Mouse (Mus musculus) midbrain, postnatal 0 days (tissue): ENCODE measurements at regions not wholly inside any gene's neighbourhood (a gene's known extent, or its start where the extent isn't known, plus 50 kb on each side); places are given as distances from the start of the nearest gene placed in this dataset.
"Not testable (repeated sequence)": the region's sequence is repeated elsewhere in the genome, so short reads cannot be mapped to it uniquely, and the experiment has no call there.

Experiments used
- ATAC-seq: fragments of 200-750 bp; cut with Nextera tagmentation; 2 replicates; pipeline ENCODE4 v1.8.0; 2017; ENCODE audit warnings: moderate number of reproducible peaks, mild to moderate bottlenecking, moderate TSS enrichment, moderate library complexity; ENCODE audit not compliant: low FRiP score
- DNase-seq: peaks from one replicate; pipeline ENCODE4 v3.0.0-alpha.2; 2015; ENCODE audit warnings: low spot score
- H3K27ac ChIP-seq: fragments of 300-500 bp; sonication (generic); 2 replicates; pipeline ENCODE4 v1.5.1; 2014; ENCODE audit warnings: low read depth, mild to moderate bottlenecking, low read length, mixed read lengths
- H3K27me3 ChIP-seq: fragments of 300-500 bp; sonication (generic); 2 replicates; pipeline ENCODE4 v1.6.1; 2014; ENCODE audit warnings: low read length, control low read depth, mixed read lengths; ENCODE audit not compliant: insufficient read depth
- H3K36me3 ChIP-seq: fragments of 300-500 bp; sonication (generic); 2 replicates; pipeline ENCODE4 v1.6.1; 2014; ENCODE audit warnings: low read length, control low read depth, mixed read lengths; ENCODE audit not compliant: insufficient read depth
- H3K4me1 ChIP-seq: fragments of 300-500 bp; sonication (generic); 2 replicates; pipeline ENCODE4 v1.6.1; 2014; ENCODE audit warnings: mild to moderate bottlenecking, control low read depth, antibody characterized with exemption, low read length, mixed read lengths; ENCODE audit not compliant: insufficient read depth
- H3K4me2 ChIP-seq: fragments of 300-500 bp; sonication (generic); 2 replicates; pipeline ENCODE4 v1.6.1; 2014; ENCODE audit warnings: low read depth, mild to moderate bottlenecking, low read length, mixed read lengths; ENCODE audit not compliant: poor library complexity, severe bottlenecking
- H3K4me3 ChIP-seq: fragments of 300-500 bp; sonication (generic); 2 replicates; pipeline ENCODE4 v1.5.1; 2014; ENCODE audit warnings: low read depth, mild to moderate bottlenecking, low read length, moderate library complexity
- H3K9ac ChIP-seq: fragments of 300-500 bp; sonication (generic); replicated peaks from 2 replicates; pipeline ENCODE4 v1.6.1; 2014; ENCODE audit warnings: mild to moderate bottlenecking, low read length, moderate library complexity, mixed read lengths; ENCODE audit not compliant: poor library complexity, severe bottlenecking
- H3K9me3 ChIP-seq: fragments of 300-500 bp; sonication (generic); 2 replicates; pipeline ENCODE4 v1.6.1; 2016; ENCODE audit warnings: low read length, control low read depth
- CTCF ChIP-seq: IDR thresholded peaks from 2 replicates; pipeline ENCODE4 v1.5.1; 2016; ENCODE audit warnings: antibody characterized with exemption, mild to moderate bottlenecking
- WGBS: fragments of 180-500 bp; shearing (Covaris S2); extraction: QIAGEN DNeasy Blood & Tissue Kit; methylation state at CpG from one replicate; pipeline ENCODE4 v1.1.7; 2014; 5-methylcytosine and 5-hydroxymethylcytosine counted together

- 90% methylated on average over 4 of the region's 4 CpGs for WGBS
Measured at GRCm38 (mm10) chr17:48720506-48720905, 211.7 kb upstream of the Lrfn2 start.

DNA sequence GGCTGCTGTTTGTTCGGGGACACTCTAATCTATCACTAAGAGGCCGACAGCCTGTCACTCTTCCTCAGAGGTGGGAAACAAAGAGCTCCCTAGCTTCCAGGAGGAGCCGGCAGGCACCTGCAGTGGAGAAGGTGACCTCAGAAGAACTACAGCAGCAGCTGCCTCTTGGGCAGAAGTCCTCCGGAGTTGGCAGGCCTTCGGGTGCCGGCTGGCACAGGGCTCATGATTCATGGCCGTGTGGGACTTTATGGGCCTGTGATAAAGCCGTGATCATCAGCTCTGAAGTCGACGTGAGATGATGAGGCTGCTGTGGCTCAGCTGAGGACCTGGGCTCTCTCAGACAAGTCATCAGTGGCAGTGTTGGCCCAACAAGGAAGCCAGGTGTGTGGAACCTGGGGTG, 208.9 kb upstream of the Lrfn2 start:
- no peak for ATAC-seq

More at GRCm38 (mm10) chr17:48720506-48720905, 211.7 kb upstream of the Lrfn2 start:
- no peak for TF ChIP-seq CTCF
- ATAC-seq, result no peak
- H3K4me2 ChIP-seq, result no peak overlapping the region
- H3K36me3 ChIP-seq, result no peaks in the 10 kb centered on the region
- DNase-seq, result no peak
- no peaks in the 10 kb centered on the region for H3K27me3 ChIP-seq
- no peak overlapping the region for H3K9ac ChIP-seq
- H3K27ac ChIP-seq, result no peak overlapping the region
- H3K4me3 ChIP-seq, result no peak overlapping the region
- H3K9me3 ChIP-seq, result no peaks in the 10 kb centered on the region
- H3K4me1 ChIP-seq, result 0 out of 2 replicates have a peak, but pooled peaks cover 2% of the 10 kb centered on the region

GRCm38 (mm10) chr17:48724513-48725112, 207.6 kb upstream of the Lrfn2 start:
- WGBS, result 94% methylated on average over 11 of the region's 11 CpGs

More for the DNA sequence above, 208.9 kb upstream of the Lrfn2 start:
- Histone ChIP-seq H3K36me3 (no peaks in the 10 kb centered on the region), H3K4me1 (0 out of 2 replicates have a peak, but pooled peaks cover 2% of the 10 kb centered on the region), H3K4me2 (no peak overlapping the region), H3K9me3 (no peaks in the 10 kb centered on the region), H3K9ac (no peak overlapping the region), H3K4me3 (no peak overlapping the region), H3K27me3 (no peaks in the 10 kb centered on the region), H3K27ac (no peak overlapping the region)
- TF ChIP-seq CTCF, result no peak
- WGBS, result 88% methylated on average over 10 of the region's 10 CpGs
- no peak for DNase-seq

GRCm38 (mm10) chr17:48726460-48726859, 205.7 kb upstream of the Lrfn2 start:
- DNase-seq, result no peak
- WGBS, result 71% methylated on average over 3 of the region's 3 CpGs
- no peak overlapping the region for H3K27ac ChIP-seq
- no peaks in the 10 kb centered on the region for H3K36me3 ChIP-seq
- 0 out of 2 replicates have a peak, but pooled peaks cover 2% of the 10 kb centered on the region for H3K4me1 ChIP-seq
- ATAC-seq, result no peak
- H3K4me3 ChIP-seq, result no peak overlapping the region
- TF ChIP-seq CTCF, result no peak
- no peak overlapping the region for H3K9ac ChIP-seq
- H3K9me3 ChIP-seq, result no peaks in the 10 kb centered on the region
- H3K27me3 ChIP-seq, result no peaks in the 10 kb centered on the region
- H3K4me2 ChIP-seq, result no peak overlapping the region

More at GRCm38 (mm10) chr17:48724513-48725112, 207.6 kb upstream of the Lrfn2 start:
- DNase-seq (no peak), ATAC-seq (no peak)
- H3K27me3 ChIP-seq, result no peaks in the 10 kb centered on the region
- H3K36me3 ChIP-seq, result no peaks in the 10 kb centered on the region
- H3K27ac ChIP-seq, result no peak overlapping the region
- no peak overlapping the region for H3K4me2 ChIP-seq
- TF ChIP-seq CTCF, result no peak
- 0 out of 2 replicates have a peak, but pooled peaks cover 2% of the 10 kb centered on the region for H3K4me1 ChIP-seq
- no peak overlapping the region for H3K4me3 ChIP-seq
- no peak overlapping the region for H3K9ac ChIP-seq
- no peaks in the 10 kb centered on the region for H3K9me3 ChIP-seq

DNA sequence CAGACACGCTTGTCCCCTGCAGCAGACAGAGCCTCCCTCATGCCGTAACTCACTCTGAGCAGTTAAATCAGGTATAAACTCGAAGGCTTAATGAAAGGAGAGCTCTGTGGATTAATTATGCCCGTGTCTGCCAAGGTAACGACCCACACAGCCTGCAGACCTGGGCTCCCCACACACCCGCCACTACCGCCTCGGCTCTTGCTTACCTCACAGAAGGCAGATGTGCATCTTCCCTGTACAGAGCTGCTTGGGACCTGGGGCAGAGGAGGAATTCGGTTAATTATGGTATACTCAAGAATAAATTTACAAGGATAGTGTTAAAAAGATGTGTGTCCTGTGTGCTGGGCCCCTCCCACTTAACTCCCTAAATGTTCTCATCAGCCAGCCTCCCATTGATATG, 198.4 kb upstream of the Lrfn2 start:
- ATAC-seq (peak; percentile 34; the same call in 1 of the 2 replicates), DNase-seq (no peak)
- Histone ChIP-seq H3K9ac (no peak overlapping the region), H3K4me3 (no peak overlapping the region), H3K4me2 (no peak overlapping the region), H3K27ac (no peak overlapping the region), H3K36me3 (no peaks in the 10 kb centered on the region), H3K27me3 (no peaks in the 10 kb centered on the region), H3K9me3 (no peaks in the 10 kb centered on the region), H3K4me1 (no peaks in the 10 kb centered on the region)
- 76% methylated on average over 9 of the region's 9 CpGs for WGBS
- no peak for TF ChIP-seq CTCF

- not testable (repeated sequence) for H3K27ac ChIP-seq, H3K4me2 ChIP-seq, H3K9ac ChIP-seq, H3K27me3 ChIP-seq, H3K4me3 ChIP-seq, H3K36me3 ChIP-seq, H3K9me3 ChIP-seq, ATAC-seq, H3K4me1 ChIP-seq
- 77% methylated on average over 2 of the region's 2 CpGs for whole genome bisulfite sequencing
- DNase-seq, result peak; percentile 51
Measured at GRCm38 (mm10) chr17:48737181-48737580, 195.0 kb upstream of the Lrfn2 start.
